Mouse (Mus musculus) brain, adult 2 months (tissue): Measurements from ENCODE around the gene Plekha8.

Source experiments
- DNase-seq: peaks from one replicate; pipeline ENCODE4 v3.0.0; 2011; ENCODE audit warnings: low read depth, low spot score

Plekha8 gene

DNA sequence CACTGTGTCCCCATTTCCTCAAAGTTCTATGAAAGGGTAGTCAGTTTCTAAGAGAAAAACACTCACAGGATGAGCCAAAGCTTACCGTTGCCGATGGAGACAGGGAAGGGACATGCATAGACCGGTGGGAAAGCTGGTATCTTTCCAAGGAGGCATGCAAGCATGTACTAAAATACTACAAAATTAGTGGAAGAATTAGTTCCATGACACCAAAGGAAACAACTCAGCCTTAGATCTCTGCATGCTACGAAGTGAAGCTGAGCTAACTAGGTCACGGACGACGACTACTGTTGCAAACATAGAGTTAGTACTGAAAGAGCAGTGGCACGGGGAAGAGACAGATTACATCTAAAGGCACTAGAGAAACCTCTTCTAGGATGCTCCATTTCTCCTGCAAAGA, 8.0 kb upstream of the Plekha8 start:
- no peak for DNase-seq

DNA sequence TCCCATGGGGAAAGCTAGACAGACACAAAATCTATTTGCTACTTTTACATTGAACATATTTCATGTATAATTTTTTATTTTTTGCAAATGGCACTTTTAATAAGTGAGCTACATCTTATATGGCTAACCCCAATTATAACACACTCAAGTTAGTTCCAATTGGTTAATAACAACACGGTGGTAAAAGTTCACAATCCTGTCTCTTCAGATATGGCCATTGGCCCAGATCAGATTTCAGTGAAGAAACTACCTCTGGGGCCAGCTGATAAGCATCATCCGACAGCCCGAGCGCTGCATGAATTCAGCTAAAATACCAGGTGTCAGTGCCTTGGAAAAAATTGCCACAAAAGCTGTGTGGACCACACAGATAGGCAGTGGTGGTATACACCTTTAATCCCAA, 7.2 kb upstream of the Plekha8 start:
- DNase-seq = no peak

DNA sequence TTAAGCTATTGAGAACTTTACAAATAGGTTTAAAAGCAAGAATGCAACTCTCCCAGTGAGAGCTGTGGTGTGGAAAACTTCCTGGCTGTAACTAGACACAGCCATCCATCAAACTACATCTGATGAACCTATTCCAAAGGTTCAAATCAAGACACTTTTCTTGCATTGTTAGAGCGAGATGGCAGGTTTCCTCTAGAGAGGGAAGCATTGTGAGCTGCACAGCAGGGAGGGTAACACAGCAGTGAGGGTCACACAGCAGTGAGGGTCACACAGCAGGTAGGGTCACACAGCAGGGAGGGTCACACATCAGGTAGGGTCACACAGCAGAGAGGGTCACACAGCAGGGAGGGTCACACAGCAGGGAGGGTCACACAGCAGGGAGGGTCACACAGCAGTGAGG, 6.7 kb upstream of the Plekha8 start:
- DNase-seq = no peak

DNA sequence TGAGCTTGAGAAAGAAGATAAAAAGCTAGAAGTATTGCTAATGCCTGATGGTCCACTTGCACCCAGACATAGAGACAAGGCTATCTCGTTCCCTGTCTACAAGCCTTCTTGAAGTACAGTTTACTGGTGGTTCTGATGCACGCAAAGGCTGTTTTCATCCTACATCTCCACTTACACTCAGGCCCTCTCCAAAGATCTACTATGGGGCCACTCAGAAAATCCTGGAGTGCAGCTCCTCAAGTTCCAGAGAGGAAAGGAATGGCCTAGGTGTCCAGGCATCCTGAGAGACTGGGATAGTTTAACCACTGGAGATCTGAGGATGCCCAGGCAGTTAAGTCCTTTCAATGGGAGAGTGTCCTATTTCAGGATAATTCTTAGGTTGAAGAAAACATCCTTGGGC, 4.2 kb upstream of the Plekha8 start:
- no peak for DNase-seq

DNA sequence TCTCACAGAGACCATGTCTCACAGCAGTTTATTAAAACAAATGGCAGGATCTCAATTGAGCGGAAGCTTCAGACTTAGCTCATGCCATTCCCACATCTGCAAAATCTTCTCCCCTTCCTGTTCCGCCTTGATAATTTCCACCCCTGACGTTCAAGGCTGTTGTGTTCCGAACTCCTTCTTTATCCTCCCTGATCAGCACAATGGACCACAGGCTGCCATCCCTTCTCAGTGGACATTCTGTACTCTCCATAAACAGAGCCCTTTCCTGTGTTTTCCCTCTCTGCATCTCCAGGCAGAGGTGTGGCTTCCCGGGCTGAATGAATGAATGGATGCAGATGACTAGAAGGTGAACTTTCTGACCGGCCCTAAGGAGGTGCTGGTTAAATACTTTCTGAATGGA, 3.1 kb upstream of the Plekha8 start:
- no peak for DNase-seq

DNA sequence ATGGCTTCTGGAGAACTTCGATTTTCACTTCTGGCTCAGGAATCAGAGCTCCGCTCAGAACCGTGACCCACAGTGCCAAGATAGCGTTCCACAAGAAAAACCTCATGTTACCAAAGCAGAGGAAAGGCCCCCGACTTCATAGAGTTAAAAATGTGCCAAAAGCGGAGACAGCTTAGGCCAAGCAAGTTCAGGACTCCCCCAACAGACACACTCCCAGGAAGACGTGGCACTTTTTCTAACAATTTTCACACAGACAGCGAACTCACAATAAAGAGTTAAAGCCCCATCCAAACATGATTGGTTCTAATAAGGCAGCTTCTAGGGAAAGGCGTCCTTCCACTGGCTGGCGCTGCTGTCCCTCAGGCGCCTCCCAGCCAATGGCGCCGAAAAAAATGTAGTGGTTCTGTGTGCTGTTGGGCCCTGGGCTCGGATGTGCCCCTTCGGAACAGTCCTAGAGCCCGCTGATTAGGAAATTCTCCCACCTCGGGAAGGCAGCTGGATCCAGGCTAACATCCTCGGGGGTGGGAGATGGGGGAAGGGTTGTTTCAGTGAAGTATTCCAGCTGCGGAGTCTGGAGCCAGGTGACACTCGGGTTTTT, 1.9 kb upstream of the Plekha8 start:
- DNase-seq = peak; percentile 97

DNA sequence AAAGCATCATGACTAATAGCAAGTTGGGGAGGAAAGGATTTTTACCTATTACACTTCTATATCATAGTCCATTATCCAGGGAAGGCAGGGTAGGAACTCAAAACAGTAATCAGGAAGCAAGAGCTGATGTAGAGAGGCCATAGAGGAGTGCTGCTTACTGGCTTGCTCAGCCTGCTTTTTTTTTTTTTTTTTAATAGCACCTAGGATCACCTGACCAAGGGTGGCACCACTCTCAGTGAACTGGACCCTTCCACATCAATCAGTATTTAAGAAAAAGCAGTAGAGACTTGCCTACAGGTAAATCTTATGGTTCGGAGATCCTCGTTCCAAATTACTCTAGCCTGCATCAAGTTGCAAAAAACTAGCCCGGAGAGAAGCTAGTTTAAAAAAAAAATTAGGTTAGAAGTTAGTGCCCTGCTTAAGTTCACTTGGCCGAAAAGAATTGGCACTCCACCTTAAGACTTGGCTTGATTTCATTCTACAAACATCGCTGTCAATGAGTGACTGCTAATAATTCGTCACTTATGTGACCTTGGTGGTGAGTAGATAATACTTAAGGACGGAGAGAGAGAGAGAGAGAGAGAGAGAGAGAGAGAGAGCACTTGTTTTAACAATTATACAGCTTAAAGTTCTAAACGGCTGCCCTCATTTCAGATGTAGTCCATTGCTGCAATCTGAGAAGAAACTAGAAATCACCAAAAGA, 994 bp upstream of the Plekha8 start:
- DNase-seq = no peak

DNA sequence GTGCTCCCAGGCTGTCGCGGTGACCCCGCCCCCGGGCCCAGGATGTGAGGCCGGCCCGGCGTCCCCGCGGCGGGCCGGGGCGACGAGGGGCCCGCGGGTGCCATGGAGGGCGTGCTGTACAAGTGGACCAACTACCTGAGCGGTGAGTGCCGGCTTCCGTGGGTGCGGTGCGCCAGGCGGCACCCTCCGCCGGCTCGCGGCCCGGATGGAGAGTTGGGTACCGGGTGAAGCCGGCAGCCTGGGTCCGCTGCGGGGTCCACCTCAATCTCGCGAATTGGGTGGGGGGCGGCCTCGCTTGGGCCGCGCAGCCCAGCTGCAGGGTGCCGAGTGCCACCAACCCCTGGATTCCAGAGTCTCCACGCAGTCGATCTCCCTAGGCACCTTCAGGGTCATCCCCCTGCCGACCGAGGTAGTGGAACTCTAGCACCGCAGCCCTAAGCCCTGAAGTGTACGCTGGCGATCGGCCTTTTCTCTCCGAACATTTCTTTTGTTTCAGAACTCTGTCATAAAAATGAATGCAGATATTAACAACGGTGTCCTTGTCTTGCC, 493 bp downstream of the Plekha8 start:
- DNase-seq = no peak

DNA sequence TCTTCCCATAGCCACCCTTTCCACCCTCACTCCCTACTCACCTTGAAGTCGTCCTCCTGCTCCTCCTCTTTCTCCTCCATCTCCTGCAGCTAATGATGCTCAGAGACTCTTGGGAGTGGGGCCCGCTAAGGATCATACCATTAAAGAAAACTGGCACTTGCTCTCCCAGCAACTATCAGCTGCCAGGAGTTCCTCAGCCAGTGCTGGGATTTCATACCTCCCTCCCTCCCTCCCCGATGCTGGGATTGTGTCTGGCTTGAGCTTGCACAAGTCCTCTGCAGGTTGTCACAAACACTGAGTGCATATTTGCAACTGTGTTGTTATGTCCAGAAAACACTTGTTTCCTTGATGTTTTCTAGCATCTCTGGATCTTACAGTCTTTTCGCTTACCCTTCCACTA, 2.3 kb downstream of the Plekha8 start, which contains the start of gene Fkbp14:
Gene Fkbp14, minus strand, starts transcription at position 101 of the 400 bp plus-strand sequence.
- DNase-seq = no peak

DNA sequence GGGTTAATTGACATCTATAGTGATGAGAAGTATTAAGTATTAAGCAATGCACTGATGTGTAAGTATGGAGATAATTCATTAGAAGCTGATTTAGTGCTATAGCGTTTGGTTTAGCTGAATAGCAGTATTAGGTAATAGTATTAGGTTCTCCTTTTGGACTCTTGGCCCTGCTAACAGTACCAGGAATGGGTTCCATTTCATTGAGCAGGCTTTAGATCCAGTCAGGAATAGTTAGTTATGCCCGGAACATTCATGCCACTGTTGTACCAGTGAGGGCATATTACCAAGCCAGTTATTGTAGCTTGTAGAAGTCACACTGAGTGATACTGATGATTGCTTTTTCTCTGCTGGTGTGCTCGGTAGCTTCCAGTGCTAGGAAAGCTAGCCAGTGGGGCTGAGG, 2.8 kb downstream of the Plekha8 start:
- DNase-seq = no peak

DNA sequence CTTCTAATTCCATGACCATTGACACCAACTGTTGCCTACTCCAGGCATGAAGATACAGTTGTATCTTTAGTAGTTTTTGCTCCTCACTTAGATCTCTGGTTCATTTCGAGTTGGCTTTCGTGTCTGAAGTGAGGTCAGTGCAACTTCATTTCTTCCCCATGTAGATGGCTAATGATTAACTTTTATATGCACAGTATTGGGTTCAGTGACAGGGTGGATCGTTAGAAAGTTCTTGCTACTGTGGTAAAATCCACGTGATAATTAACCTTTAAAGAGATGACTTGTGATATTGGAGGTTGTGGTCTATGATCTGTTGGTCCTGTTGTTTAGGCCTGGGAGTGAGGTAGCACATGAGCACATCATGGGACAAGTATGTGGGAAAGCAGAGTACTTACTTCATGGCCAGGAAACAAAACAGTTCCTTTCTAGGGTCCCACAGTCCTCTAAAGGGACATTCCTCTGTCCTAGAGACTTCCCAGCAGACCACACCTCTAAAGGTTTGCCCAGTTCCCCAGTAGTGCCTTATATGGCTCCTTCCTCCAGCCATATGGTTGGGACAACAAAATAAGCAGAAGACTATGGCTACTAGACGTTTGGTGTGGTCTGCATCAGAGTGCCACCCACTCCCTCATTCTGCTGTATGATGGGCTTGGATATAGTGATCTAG, 5.9 kb downstream of the Plekha8 start:
- DNase-seq = no peak

DNA sequence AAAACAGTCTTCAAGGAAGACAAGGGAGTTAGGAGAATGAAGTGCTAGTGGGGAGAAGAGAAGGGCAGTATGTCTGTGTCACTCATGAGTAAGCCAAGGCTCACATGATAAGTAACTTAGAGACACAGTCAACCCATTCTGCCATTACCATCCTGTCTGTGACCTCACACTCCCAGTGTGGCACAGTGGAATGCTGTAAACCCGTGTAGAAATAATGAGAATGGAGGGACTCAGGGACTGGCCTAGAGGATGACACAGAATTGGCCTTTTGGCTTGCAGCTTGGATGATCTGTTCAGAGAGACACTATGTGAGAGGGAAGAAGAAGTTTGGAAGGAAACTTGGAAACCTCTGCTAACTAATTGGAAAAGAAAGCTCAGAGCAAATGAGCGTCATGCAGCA, 8.0 kb downstream of the Plekha8 start:
- DNase-seq = no peak

DNA sequence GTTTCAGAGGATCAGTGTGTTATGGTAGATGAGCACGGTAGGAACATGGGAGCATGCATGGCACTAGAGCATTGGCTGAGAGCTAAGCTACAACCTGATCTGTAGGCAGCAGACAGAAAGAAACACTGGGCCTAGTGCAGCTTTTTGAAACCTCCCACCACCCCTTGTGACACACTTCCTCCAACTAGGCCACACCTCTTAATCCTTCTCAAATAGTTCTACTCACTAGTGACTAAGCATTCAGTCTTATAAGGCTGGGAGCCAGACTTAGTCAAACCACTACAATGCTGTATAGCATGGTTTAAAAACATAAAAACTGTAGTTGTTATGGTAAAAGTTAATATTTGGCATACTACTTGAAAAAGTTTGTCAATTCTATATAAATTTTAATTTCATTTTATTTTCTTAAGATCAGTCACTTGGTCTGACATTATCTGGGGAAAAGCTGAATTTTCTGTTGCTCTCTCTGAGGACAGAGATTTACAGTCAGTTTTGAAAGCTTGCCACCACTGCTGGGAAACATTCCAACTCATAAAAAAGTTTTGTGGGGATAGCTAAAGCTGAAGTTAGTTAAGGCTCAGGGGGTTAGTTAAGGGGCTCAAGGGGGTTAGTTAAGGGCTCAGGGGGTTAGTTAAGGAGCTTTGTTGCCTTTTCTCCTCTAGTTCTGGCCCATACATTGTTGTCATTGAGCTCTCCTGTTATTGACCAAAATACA, 9.2 kb downstream of the Plekha8 start:
- no peak for DNase-seq

DNA sequence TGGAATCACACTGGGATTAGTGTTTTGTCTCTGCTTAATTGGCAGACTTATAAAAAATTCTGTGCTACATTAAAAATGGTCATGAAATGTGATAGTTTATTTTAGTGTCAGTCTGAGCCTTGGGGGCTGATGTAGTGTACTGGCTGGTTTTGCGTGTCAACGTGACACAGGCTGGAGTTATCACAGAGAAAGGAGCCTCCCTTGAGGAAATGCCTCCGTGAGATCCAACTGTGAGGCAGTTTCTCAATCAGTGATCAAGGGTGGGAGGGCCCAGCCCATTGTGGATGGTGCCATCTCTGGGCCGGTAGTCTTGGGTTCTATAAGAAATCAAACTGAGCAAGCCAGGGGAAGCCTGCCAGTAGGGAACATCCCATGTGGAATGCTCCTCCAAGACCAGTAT, 11.3 kb downstream of the Plekha8 start:
- no peak for DNase-seq

DNA sequence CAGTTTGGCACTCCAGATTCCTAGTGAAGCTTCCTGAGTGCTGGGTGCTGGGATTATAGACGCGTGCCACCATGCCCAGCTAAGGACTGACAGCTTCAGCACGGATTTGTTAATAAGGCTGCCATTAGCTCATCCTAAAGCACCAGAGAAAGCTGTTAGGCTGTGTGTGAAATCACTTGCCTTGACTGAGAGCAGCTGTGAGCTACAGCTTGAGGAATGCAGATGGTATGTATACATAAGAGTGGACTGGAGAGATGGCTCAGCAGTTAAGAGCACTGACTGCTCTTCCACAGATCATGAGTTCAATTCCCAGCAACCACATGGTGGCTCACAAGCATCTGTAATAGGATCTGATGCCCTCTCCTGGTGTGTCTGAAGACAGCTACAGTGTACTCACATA, 22.5 kb downstream of the Plekha8 start:
- DNase-seq = no peak

DNA sequence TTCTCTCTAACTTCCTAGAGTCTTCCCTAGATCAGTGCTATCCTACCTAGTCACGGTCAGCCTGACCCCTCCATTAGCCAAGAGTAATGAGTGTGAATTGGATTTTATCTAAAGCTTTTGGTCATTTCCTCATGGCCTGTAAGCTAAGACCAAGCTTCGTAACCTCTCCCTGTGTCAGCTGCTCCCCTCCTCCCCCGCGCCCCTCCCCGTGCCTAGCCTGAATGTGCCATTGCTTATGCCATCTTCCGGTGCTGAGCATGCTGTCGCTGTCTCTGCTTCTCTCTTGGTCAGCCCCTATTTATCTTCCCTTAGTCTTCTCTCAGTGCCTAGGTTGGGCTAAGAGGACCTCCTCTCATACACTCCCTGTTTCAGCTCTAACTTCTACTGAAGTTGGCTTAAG, 24.6 kb downstream of the Plekha8 start:
- no peak for DNase-seq

DNA sequence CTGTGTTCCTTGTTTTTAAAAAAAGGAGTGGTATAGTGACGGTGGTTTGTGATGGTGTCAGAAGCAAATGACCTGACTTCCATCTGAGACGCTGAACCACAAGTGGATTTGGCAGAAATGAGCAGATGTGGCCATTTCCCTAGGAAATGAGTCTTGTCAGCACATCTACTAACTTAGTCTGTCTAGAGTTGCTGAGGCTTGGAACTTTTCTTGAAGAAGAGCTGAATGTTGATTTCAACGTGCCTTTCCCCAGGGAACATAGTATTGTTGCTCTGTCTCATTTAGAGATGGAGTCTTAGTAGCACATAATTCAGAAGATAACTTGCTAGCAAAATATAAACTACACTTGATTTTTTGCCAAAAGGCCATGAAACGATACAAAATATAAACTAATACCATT, 25.4 kb downstream of the Plekha8 start:
- no peak for DNase-seq

DNA sequence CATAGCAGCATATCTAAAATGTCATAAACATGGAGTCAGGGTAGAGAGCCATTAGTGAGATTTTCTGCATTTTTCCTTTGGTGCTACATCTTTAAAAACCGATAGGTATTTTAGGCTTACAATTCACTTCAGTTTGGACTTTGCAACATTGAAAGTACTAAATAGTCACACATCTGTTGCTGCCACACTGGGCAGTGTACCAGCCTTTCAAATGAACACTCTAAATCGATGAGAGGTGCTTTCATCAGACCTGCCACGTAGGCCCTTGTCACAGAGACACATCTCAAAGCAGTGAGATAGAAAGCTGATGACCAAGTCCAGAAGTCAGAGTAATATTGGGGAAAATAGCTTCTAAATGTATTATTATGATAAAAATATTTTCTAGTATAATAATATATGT, 33.5 kb downstream of the Plekha8 start:
- no peak for DNase-seq

DNA sequence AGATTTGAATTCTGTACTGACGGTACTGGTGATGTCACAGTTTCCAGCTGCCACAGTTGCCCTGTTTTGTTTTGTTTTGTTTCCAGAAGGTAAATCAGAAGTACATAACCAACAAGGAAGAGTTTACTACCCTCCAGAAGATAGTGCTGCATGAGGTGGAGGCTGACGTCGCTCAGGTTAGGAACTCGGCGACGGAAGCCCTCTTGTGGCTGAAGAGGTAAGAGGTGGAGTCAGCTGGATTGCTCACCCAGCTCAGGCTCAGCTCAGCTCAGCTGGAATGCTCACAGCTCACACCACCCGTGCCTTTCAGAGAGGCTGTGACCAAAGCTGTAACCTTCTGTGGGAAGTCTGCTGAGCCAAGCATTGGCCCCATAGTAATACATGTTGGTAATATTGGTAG, 34.8 kb downstream of the Plekha8 start:
- DNase-seq = peak; percentile 76

DNA sequence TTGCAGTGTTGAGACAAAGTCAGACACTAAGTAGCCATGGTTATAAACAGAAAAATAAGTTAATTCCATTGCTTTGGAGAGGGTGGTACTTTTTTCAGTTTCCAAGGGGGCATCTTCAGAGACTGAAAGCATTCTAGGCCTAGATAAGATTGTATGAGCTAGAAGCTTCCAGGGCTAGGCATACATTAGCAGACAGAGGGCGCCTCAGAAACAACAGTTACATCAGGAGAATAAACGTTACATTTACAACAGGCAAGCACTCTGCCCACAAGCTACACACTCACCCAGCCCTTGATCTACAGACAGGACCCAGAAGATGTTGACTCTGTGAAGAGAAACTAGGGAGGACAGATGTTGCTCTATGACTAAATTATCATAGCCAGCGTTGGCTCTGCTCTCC, 36.6 kb downstream of the Plekha8 start:
- peak; percentile 59 for DNase-seq

DNA sequence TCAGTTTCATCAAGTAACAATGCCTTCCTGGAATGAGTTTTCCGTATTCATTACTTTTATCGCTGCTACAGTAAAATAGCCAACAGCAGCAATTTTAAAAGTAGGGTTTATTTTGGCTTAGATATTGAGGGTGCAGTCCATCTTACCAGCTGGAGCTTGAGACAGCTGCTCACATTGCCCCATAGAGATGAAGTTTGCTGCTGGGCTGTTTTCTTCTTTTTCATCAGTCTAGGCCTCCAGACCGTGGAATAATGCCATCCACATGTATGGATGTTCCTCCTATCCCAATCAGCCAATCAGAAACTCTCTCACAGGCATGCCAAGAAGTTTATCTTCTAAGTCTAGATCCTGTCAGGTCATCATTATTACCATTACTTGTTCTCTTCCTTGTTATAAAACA, 45.0 kb downstream of the Plekha8 start:
- DNase-seq = no peak

DNA sequence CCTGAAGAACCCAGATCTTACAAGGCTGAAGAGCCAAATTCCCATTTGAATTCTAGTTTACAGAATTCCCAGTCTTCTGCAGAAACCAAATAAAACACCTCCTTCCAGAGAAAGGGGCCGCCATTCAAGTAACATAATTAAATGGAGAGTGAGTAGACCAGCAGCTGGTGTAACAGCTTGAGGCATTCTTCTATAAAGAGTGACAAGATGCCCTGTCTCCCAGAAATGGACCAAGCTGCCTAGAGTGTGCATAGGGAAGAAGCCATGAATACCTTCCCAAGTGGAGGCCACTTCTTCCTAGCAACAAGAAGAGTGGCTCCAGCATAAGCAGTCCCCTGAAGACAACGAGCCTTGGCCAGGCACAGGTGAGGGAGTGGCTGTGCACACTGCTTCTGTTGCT, 47.0 kb downstream of the Plekha8 start:
- peak; percentile 65 for DNase-seq
